Mouse (Mus musculus): Measurements from ENCODE around the gene Rad54l. TPM values are rescaled to one million over a fixed set of nuclear protein-coding genes. Genes with fewer than 3 reads are reported as not detected.

Gene Rad54l
- total RNA-seq, 1 experiment from 2014 or later, result 17.9 TPM

GRCm38 (mm10) chr4:116088510-116089249, 34.8 kb downstream of the Rad54l start:
- ATAC-seq (replicated peaks in 1 of 2; ENCODE audit: insufficient read depth in 1 of 2, low FRiP score in 2 of 2, low TSS enrichment in 1 of 2, low read depth in 1 of 2, poor library complexity in 2 of 2, severe bottlenecking in 2 of 2), result no peak; a peak in 1 of 4 replicates

GRCm38 (mm10) chr4:116077240-116078095, 46.0 kb downstream of the Rad54l start:
- no peak for ATAC-seq (replicated peaks in 1 of 2; ENCODE audit: insufficient read depth in 1 of 2, low FRiP score in 2 of 2, low TSS enrichment in 1 of 2, low read depth in 1 of 2, poor library complexity in 2 of 2, severe bottlenecking in 2 of 2)

- ATAC-seq (replicated peaks in 1 of 2; ENCODE audit: insufficient read depth in 1 of 2, low FRiP score in 2 of 2, low TSS enrichment in 1 of 2, low read depth in 1 of 2, poor library complexity in 2 of 2, severe bottlenecking in 2 of 2), result peak in 1 of 2 experiments; percentile 16; a peak in 1 of 4 replicates
Measured at GRCm38 (mm10) chr4:116076369-116077231, 46.9 kb downstream of the Rad54l start.

- peak; percentile 24 to 43; a peak in 1 of 4 replicates for ATAC-seq (replicated peaks in 1 of 2; ENCODE audit: insufficient read depth in 1 of 2, low FRiP score in 2 of 2, low TSS enrichment in 1 of 2, low read depth in 1 of 2, poor library complexity in 2 of 2, severe bottlenecking in 2 of 2)
Measured at GRCm38 (mm10) chr4:116075631-116076368, 47.7 kb downstream of the Rad54l start.

- ATAC-seq (replicated peaks in 1 of 2; ENCODE audit: insufficient read depth in 1 of 2, low FRiP score in 2 of 2, low TSS enrichment in 1 of 2, low read depth in 1 of 2, poor library complexity in 2 of 2, severe bottlenecking in 2 of 2), result peak; percentile 87 to 89
Measured at GRCm38 (mm10) chr4:116074861-116075620, 48.4 kb downstream of the Rad54l start, which contains the start of the genes Uqcrh and Lrrc41. TSS of gene Uqcrh (minus strand) at chr4:116075071. TSS of gene Lrrc41 (plus strand) at chr4:116075269.

- no peak for ATAC-seq (replicated peaks in 1 of 2; ENCODE audit: insufficient read depth in 1 of 2, low FRiP score in 2 of 2, low TSS enrichment in 1 of 2, low read depth in 1 of 2, poor library complexity in 2 of 2, severe bottlenecking in 2 of 2)
Measured at GRCm38 (mm10) chr4:116074145-116074675, 49.3 kb downstream of the Rad54l start.

GRCm38 (mm10) chr4:116073146-116073545, 50.3 kb downstream of the Rad54l start:
- ATAC-seq (replicated peaks in 1 of 2; ENCODE audit: insufficient read depth in 1 of 2, low FRiP score in 2 of 2, low TSS enrichment in 1 of 2, low read depth in 1 of 2, poor library complexity in 2 of 2, severe bottlenecking in 2 of 2), result no peak

GRCm38 (mm10) chr4:116070116-116070515, 53.4 kb downstream of the Rad54l start:
- no peak for ATAC-seq (replicated peaks in 1 of 2; ENCODE audit: insufficient read depth in 1 of 2, low FRiP score in 2 of 2, low TSS enrichment in 1 of 2, low read depth in 1 of 2, poor library complexity in 2 of 2, severe bottlenecking in 2 of 2)

GRCm38 (mm10) chr4:116063855-116064254, 59.6 kb downstream of the Rad54l start:
- ATAC-seq (replicated peaks in 1 of 2; ENCODE audit: insufficient read depth in 1 of 2, low FRiP score in 2 of 2, low TSS enrichment in 1 of 2, low read depth in 1 of 2, poor library complexity in 2 of 2, severe bottlenecking in 2 of 2), result no peak

- ATAC-seq (replicated peaks in 1 of 2; ENCODE audit: insufficient read depth in 1 of 2, low FRiP score in 2 of 2, low TSS enrichment in 1 of 2, low read depth in 1 of 2, poor library complexity in 2 of 2, severe bottlenecking in 2 of 2), result no peak
Measured at GRCm38 (mm10) chr4:116059012-116059726, 64.3 kb downstream of the Rad54l start.

- ATAC-seq (replicated peaks in 1 of 2; ENCODE audit: insufficient read depth in 1 of 2, low FRiP score in 2 of 2, low TSS enrichment in 1 of 2, low read depth in 1 of 2, poor library complexity in 2 of 2, severe bottlenecking in 2 of 2), result no peak
Measured at GRCm38 (mm10) chr4:116057559-116057958, 65.9 kb downstream of the Rad54l start.

- peak; percentile 95 to 96 for ATAC-seq (replicated peaks in 1 of 2; ENCODE audit: insufficient read depth in 1 of 2, low FRiP score in 2 of 2, low TSS enrichment in 1 of 2, low read depth in 1 of 2, poor library complexity in 2 of 2, severe bottlenecking in 2 of 2)
Measured at GRCm38 (mm10) chr4:116053399-116053961, 70.0 kb downstream of the Rad54l start, which contains the start of gene Nsun4. TSS of gene Nsun4 (minus strand) at chr4:116053876.

- ATAC-seq (replicated peaks in 1 of 2; ENCODE audit: insufficient read depth in 1 of 2, low FRiP score in 2 of 2, low TSS enrichment in 1 of 2, low read depth in 1 of 2, poor library complexity in 2 of 2, severe bottlenecking in 2 of 2), result peak; percentile 14 to 18; a peak in 1 of 4 replicates
Measured at GRCm38 (mm10) chr4:116052526-116053293, 70.8 kb downstream of the Rad54l start.

- ATAC-seq (replicated peaks in 1 of 2; ENCODE audit: insufficient read depth in 1 of 2, low FRiP score in 2 of 2, low TSS enrichment in 1 of 2, low read depth in 1 of 2, poor library complexity in 2 of 2, severe bottlenecking in 2 of 2), result no peak
Measured at GRCm38 (mm10) chr4:116049211-116049610, 74.3 kb downstream of the Rad54l start.
